Mouse (Mus musculus) spleen, postnatal 14 days (tissue): Measurements from ENCODE around the gene Atp6v1a.
A peak's percentile ranks its signal among the peaks of the same experiment; 100 is the strongest.

ENCODE experiments used
- DNase-seq, 2 experiments: peaks; one replicate each; pipeline ENCODE4 v3.0.0; 2021 to 2022; ENCODE audit warnings: low spot score in 2 of 2

Gene Atp6v1a

DNA sequence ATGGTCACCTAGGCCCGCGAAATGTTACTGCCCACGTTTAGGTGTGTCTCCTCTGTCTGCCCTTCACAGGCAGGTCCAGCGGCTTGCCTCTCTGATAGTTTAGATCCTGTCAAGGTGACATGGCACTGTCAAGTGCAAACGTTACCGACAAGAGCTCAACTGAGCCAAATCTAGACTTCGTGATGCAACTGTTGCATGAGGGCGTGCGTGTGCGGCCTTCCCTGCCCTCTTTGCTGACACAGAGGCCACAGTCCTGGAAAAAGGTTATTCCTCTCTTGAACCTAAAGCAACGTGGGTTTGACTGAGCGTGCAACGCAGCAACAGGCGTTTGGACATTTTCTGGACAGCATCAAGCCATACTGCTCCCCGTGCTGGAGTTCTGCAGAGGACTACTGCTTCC lies 78.2 kb downstream of the Atp6v1a start:
- no peak for DNase-seq

DNA sequence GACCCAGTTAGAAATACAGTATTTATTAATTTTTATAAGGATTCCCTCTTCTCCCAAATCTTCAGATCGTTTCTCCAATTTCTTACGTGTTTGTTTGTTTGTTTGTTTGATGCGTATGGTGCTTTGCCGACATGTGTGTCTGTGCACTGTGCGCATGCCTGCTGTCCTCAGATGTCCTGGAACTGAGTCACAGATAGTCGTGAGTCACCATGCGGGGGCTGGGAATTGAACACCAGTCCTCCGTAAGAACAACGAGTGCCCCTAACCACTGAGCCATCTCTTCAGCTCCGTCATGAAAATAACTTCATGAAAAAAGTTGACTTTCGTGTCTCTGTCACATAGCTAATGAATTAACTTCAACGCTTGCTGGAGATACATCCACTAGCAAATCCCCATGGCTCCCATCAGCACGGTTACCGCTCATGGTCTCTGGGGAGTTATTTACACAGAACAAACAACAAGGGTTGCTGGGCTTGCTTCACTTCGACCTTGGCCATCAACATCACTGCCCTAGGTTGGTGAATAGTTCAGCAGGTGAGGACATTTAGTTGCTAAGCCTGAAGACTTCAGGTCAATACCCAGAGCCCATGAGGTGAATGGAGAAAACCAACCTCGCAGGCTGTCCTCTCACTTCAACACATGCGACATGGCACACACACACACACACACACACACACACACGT lies 78.8 kb downstream of the Atp6v1a start:
- no peak for DNase-seq

DNA sequence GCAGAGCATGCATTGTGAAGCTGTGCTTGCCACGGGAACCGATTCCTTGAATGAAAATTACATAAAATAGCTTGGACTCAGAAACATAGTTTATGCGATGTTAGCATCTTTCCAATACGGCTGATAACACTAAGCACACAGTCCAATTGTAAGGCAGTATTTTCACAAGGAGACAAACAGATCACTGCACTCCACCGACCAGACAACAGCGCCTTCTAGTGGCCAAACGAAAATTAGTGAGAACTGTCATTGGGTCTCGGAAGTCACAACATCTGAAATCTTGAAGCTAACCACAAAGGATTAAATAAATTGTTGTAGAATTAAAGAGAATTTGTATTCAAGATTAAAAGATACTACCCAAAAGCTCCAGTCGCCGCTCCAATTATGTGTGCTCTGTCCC lies 80.8 kb downstream of the Atp6v1a start:
- peak in 1 of 2 experiments; percentile 57 for DNase-seq

DNA sequence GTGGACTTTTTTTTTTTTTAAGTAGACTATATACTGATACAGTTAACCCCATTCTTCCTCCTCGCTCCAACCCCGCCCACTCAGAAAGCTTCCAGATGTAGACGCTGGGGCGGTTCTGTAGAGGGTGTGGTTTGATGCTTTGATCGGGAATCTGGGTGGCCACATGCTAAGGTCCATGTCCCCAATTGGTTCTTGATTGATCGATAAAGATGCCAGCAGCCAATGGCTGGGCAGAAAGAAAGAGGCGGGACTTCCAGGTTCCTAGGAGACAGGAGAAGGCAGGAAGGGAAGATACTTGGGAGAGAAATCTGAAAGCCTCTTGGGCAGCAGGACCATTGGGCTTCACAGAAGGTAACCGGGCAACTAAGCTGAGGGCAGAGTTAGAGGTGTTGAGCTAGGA lies 83.7 kb downstream of the Atp6v1a start:
- DNase-seq: no peak

DNA sequence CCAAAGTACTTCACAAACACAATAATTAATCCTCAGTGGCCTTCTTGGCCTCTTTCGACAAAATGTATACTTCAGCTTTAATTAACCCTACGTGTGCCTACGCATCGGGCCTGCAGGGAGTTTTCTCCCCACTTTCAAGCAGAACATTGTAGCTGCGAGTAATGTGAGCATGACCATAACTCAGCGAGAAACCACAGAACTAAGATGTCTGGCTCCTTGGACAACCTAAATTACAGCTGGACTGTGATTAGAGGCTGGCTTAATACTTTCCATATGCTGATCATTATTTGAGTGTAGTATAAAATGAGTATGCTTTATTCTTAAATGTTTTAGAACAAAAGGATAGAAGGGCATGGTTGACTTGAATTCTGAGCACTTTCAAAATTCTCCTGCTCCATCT lies 86.2 kb downstream of the Atp6v1a start:
- no peak for DNase-seq

DNA sequence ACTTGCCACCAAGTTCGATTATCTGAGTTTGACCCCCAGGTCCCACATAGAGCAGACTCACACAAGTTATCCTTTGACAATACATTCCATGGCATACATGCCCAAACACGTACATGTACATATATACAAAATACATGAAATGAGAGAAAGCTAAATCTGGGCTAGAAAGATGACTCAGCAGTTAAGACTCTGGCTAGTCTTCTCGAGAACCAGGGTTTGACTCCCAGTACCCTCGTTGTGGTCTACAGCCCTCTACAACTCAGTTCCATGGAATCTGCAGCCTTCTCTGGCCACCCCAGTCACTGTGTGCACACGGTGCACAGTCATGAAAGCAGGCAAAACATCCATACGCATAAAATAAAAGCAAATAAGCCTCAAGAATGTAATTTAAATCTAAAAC lies 87.1 kb downstream of the Atp6v1a start:
- DNase-seq: no peak

DNA sequence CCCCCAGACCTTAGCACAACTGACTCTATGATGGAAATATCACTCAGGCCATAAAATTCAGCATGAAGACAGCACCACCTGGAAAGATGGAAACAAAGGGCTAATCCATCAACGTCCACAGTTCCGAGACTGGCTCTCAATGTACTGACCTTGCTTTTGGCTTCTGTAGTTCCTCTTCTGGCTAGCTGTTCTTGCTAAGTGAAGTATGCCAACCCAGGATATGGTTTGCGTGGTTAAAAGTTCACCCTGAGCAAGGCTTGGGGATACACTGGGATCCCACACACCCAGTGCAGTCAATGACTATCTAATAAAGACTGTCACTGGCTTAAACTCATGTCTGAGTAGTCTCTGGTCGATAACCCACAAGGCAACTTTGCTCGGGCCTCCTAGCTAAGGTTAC lies 89.4 kb downstream of the Atp6v1a start:
- DNase-seq: no peak

DNA sequence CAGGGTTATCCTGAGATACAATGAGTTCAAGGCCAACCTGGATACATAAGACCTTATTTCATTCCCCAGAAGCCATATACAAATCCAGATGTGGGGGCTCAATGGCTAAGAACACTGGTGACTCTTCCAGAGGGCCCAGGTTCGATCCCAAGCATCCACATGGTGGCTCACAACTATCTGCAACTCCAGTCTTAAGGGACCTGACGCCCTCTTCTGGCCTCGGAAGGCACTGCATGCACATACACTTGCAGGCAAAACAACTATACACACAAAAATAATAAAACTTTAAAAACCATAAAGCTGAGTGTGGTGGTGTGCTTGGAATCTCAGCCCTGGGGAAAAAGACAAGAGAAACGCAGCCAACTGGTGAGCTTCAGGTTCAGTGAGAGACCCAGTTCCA lies 100.4 kb downstream of the Atp6v1a start:
- DNase-seq: no peak
